Mouse (Mus musculus): ENCODE measurements at regions not wholly inside any gene's neighbourhood (a gene's known extent, or its start where the extent isn't known, plus 50 kb on each side); places are given as distances from the start of the nearest gene placed in this dataset.
A peak's percentile ranks its signal among the peaks of the same experiment; 100 is the strongest.

- no peak for DNase-seq (ENCODE audit: low spot score in 2 of 2)
These were observed 86.1 kb downstream of the Fam114a2 start for GRCm38 (mm10) chr11:57432299-57432698.

GRCm38 (mm10) chr11:57431886-57432285, 86.5 kb downstream of the Fam114a2 start:
- DNase-seq (ENCODE audit: low spot score in 2 of 2): no peak

GRCm38 (mm10) chr11:57426046-57426805, 92.2 kb downstream of the Fam114a2 start:
- peak; percentile 19 to 65 for DNase-seq (ENCODE audit: low spot score in 2 of 2)

GRCm38 (mm10) chr11:57419416-57419815, 99.0 kb downstream of the Fam114a2 start:
- DNase-seq (ENCODE audit: low spot score in 2 of 2): no peak

GRCm38 (mm10) chr11:57416011-57416410, 102.4 kb downstream of the Fam114a2 start:
- no peak for DNase-seq (ENCODE audit: low spot score in 2 of 2)

GRCm38 (mm10) chr11:57415167-57415566, 103.2 kb downstream of the Fam114a2 start:
- DNase-seq (ENCODE audit: low spot score in 2 of 2): no peak

- DNase-seq (ENCODE audit: low spot score in 2 of 2): no peak
These were observed 103.7 kb downstream of the Fam114a2 start for GRCm38 (mm10) chr11:57414697-57415096.

- DNase-seq (ENCODE audit: low spot score in 2 of 2): no peak
These were observed 105.1 kb downstream of the Fam114a2 start for GRCm38 (mm10) chr11:57413271-57413670.

- DNase-seq (ENCODE audit: low spot score in 2 of 2): no peak
These were observed 105.7 kb downstream of the Fam114a2 start for GRCm38 (mm10) chr11:57412766-57413165.

- DNase-seq (ENCODE audit: low spot score in 2 of 2): no peak
These were observed 114.2 kb downstream of the Fam114a2 start for GRCm38 (mm10) chr11:57404172-57404571.

- DNase-seq (ENCODE audit: low spot score in 2 of 2): no peak
These were observed 116.8 kb downstream of the Fam114a2 start for GRCm38 (mm10) chr11:57401610-57402009.

- no peak for DNase-seq (ENCODE audit: low spot score in 2 of 2)
These were observed 119.1 kb downstream of the Fam114a2 start for GRCm38 (mm10) chr11:57399366-57399765.

- DNase-seq (ENCODE audit: low spot score in 2 of 2): no peak
These were observed 122.0 kb downstream of the Fam114a2 start for GRCm38 (mm10) chr11:57396429-57396828.

GRCm38 (mm10) chr11:57390826-57391225, 127.6 kb downstream of the Fam114a2 start:
- no peak for DNase-seq (ENCODE audit: low spot score in 2 of 2)

Measured in spleen, postnatal 10 days (tissue).